Comparison of ENCODE assay signal across 18 mouse cellular contexts in genomic region chr2:122438706-122439482, GRCm38 (mm10). TPM values are rescaled to one million over a fixed set of nuclear protein-coding genes. Genes with fewer than 3 reads are reported as not detected.
DNase-seq lines count a peak whose midpoint lies in the region; ATAC-seq and TF ChIP-seq lines count a peak whose summit lies in the region.
"Not testable (repeated sequence)": the region's sequence is repeated elsewhere in the genome, so short reads cannot be mapped to it uniquely, and the experiment has no call there.
"Had no signal": no experiment of that assay in that cellular context is flagged by ENCODE, and none has a peak within 500 bp of the region (broad histone marks: within the 10 kb centered on the region; RNA-seq: fewer than 3 reads in every experiment).

No protein-coding gene starts in this region.

- H3K4me1 ChIP-seq in MEL (ENCODE audit: control insufficient read depth in 1 of 2, insufficient read depth in 2 of 2, low read length in 2 of 2); intestine, postnatal 0 days (replicated peaks; ENCODE audit: control insufficient read depth, insufficient read depth, low read length); stomach, postnatal 0 days (replicated peaks; ENCODE audit: control insufficient read depth, insufficient read depth): not testable (repeated sequence)

- TF ChIP-seq RAD21 in MEL (IDR thresholded peaks at IDR 0.05; ENCODE audit: low read depth, low read length): not testable (repeated sequence)

- TF ChIP-seq POLR2A in MEL (IDR thresholded peaks at IDR 0.05; ENCODE audit: control insufficient read depth in 1 of 2, insufficient read depth in 1 of 2, low read depth in 1 of 2, low read length in 2 of 2, poor library complexity in 1 of 2): not testable (repeated sequence)

- not testable (repeated sequence) for H3K4me2 ChIP-seq in intestine, postnatal 0 days (replicated peaks; ENCODE audit: low read depth); stomach, postnatal 0 days (replicated peaks; ENCODE audit: low read depth)

- H3K4me3 ChIP-seq in MEL (ENCODE audit: control insufficient read depth in 1 of 2, insufficient read depth in 1 of 2, low read depth in 2 of 2, low read length in 2 of 2); intestine, postnatal 0 days (ENCODE audit: low read depth, low read length); stomach, postnatal 0 days (ENCODE audit: low read depth, low read length): not testable (repeated sequence)

- H3K27ac ChIP-seq in MEL (ENCODE audit: control insufficient read depth, low read depth, low read length); intestine, postnatal 0 days (ENCODE audit: low read depth, low read length); stomach, postnatal 0 days (replicated peaks): not testable (repeated sequence)

- 79% methylated on average over 5 of the region's 5 CpGs for WGBS in intestine, postnatal 0 days
- 83% methylated on average over 5 of the region's 5 CpGs for WGBS in stomach, postnatal 0 days

- peak; percentile 63 for DNase-seq in MEL (ENCODE audit: low read depth, low spot score)
- DNase-seq in heart, adult 11 months: peak; percentile 16
- not testable (repeated sequence) for DNase-seq in stomach, postnatal 0 days (ENCODE audit: low spot score)

- TF ChIP-seq EP300 in MEL (IDR thresholded peaks at IDR 0.05; ENCODE audit: low read depth in 1 of 2, low read length in 2 of 2): peak; percentile 59 to 71; a peak in 3 of 4 replicates
- not testable (repeated sequence) for TF ChIP-seq EP300 in stomach, postnatal 0 days (optimal IDR thresholded peaks at IDR 0.05)

- not testable (repeated sequence) for H3K36me3 ChIP-seq in MEL (ENCODE audit: control insufficient read depth in 1 of 2, insufficient read depth in 2 of 2, low read length in 2 of 2); intestine, postnatal 0 days (ENCODE audit: control insufficient read depth, insufficient read depth); stomach, postnatal 0 days (ENCODE audit: control insufficient read depth, insufficient read depth, low read length)

- not testable (repeated sequence) for H3K27me3 ChIP-seq in MEL (ENCODE audit: control insufficient read depth in 1 of 2, insufficient read depth in 2 of 2, low read length in 2 of 2); intestine, postnatal 0 days (replicated peaks; ENCODE audit: control insufficient read depth, insufficient read depth, low read length); stomach, postnatal 0 days (ENCODE audit: control insufficient read depth, insufficient read depth, low read length)

- ATAC-seq in common myeloid progenitor, adult 5-6 weeks (replicated peaks; ENCODE audit: low read depth, poor library complexity, severe bottlenecking): peak; percentile 87
- ATAC-seq in intestine, postnatal 0 days: peak; percentile 61; the same call in 1 of the 2 replicates
- ATAC-seq in megakaryocyte, adult 5-6 weeks (ENCODE audit: poor library complexity, severe bottlenecking): peak; percentile 72
- ATAC-seq in megakaryocyte-erythroid progenitor cell, adult 5-6 weeks (replicated peaks; ENCODE audit: low FRiP score, low TSS enrichment, poor library complexity, severe bottlenecking): peak; percentile 47; the same call in 1 of the 2 replicates
- 0 out of 2 replicates have a peak, but pooled peaks have one; percentile 38 for ATAC-seq in stomach, postnatal 0 days (ENCODE audit: low FRiP score, low TSS enrichment)

- H3K79me2 ChIP-seq in MEL (ENCODE audit: control insufficient read depth, insufficient read depth, low read length, poor library complexity): not testable (repeated sequence)

- TF ChIP-seq CTCF in MEL (IDR thresholded peaks at IDR 0.05 in 2 of 3, conservative IDR thresholded peaks at IDR 0.05 in 1 of 3; ENCODE audit: control insufficient read depth in 1 of 3, insufficient read depth in 1 of 3, low read depth in 2 of 3, low read length in 3 of 3, poor library complexity in 1 of 3, severe bottlenecking in 1 of 3); intestine, postnatal 0 days (IDR thresholded peaks at IDR 0.05; ENCODE audit: low read depth); stomach, postnatal 0 days (IDR thresholded peaks at IDR 0.05; ENCODE audit: low read depth): not testable (repeated sequence)

- not testable (repeated sequence) for H3K9ac ChIP-seq in MEL (ENCODE audit: control insufficient read depth, low read depth, low read length, poor library complexity, severe bottlenecking); intestine, postnatal 0 days (ENCODE audit: low read depth, low read length); stomach, postnatal 0 days (ENCODE audit: low read length)

- not testable (repeated sequence) for H3K9me3 ChIP-seq in MEL (replicated peaks; ENCODE audit: insufficient read depth, low read length); intestine, postnatal 0 days (ENCODE audit: control insufficient read depth); stomach, postnatal 0 days (ENCODE audit: control insufficient read depth, low read length)

TF ChIP-seq in MEL, 35 proteins besides CTCF, POLR2A, EP300 and RAD21:
- TF ChIP-seq GATA1 (IDR thresholded peaks at IDR 0.05; ENCODE audit: low read depth, low read length) (peak; percentile 41; the same call in 1 of the 2 replicates), RCOR1 (IDR thresholded peaks at IDR 0.05; ENCODE audit: low read depth, low read length) (peak; percentile 48; the same call in 1 of the 2 replicates), TAL1 (IDR thresholded peaks at IDR 0.05; ENCODE audit: low read length) (peak; percentile 31), TCF12 (IDR thresholded peaks at IDR 0.05; ENCODE audit: low read depth, low read length) (peak; percentile 63; the same call in 1 of the 2 replicates), ETS1 (IDR thresholded peaks at IDR 0.05; ENCODE audit: low read depth, low read length) (peak; percentile 12; the same call in 1 of the 2 replicates)

RNA-seq across cellular contexts. Expression of gene Slc28a2, which starts 12.6 kb away (rescaled TPM):
- total RNA-seq in MEL (2012; rRNA removed): 1.3 and 1.7 TPM in 2 replicates
- polyA plus RNA-seq in MEL (2012; ENCODE audit: insufficient read depth in 1 of 2, insufficient read length in 2 of 2, low read depth in 1 of 2, low replicate concordance in 2 of 2, missing spikeins in 1 of 2): 1 to 10 TPM in 1 of 2 experiments, not detected in 1; 2.6 TPM
- total RNA-seq in common myeloid progenitor, adult 5-6 weeks (2017): 16.4 and 21.4 TPM in 2 replicates
- polyA plus RNA-seq in intestine, postnatal 0 days (2015; fragmentation: Nextera tagmentation; extraction: Ambion mirVana): 67.7 and 75.5 TPM in 2 replicates
- total RNA-seq in megakaryocyte, adult 5-6 weeks (2015): 9.8 and 11.4 TPM in 2 replicates
- total RNA-seq in megakaryocyte, adult 5-6 weeks (2017): 12.6 and 14.9 TPM in 2 replicates
- total RNA-seq in megakaryocyte-erythroid progenitor cell, adult 5-6 weeks (2014; fragmentation: Nextera tagmentation): 3.5 and 11.6 TPM in 2 replicates
- total RNA-seq in megakaryocyte-erythroid progenitor cell, adult 5-6 weeks (2017): 3.2 and 4.5 TPM in 2 replicates
- 10.6 and 12.9 TPM in 2 replicates for polyA plus RNA-seq in stomach, postnatal 0 days (2015; fragmentation: Nextera tagmentation; extraction: Ambion mirVana)
- polyA plus RNA-seq: embryonic facial prominence, embryonic 13.5 days; erythroblast, embryonic 14.5 days; forebrain, embryonic 10.5 days; forebrain, embryonic 12.5 days; forebrain, embryonic 14.5 days; Patski had no signal

RNA-seq across cellular contexts. Expression of gene Gm14085, which starts 45.8 kb away (rescaled TPM):
- 0.12 and 0.33 TPM in 2 replicates for total RNA-seq in MEL (2012; rRNA removed)
- under 1 TPM in 1 of 2 experiments, not detected in 1; 0.22 TPM for polyA plus RNA-seq in MEL (2012; ENCODE audit: insufficient read depth in 1 of 2, insufficient read length in 2 of 2, low read depth in 1 of 2, low replicate concordance in 2 of 2, missing spikeins in 1 of 2)
- total RNA-seq in common myeloid progenitor, adult 5-6 weeks (2017): 0.41 and 0.97 TPM in 2 replicates
- 0.12 and 0.16 TPM in 2 replicates for polyA plus RNA-seq in intestine, postnatal 0 days (2015; fragmentation: Nextera tagmentation; extraction: Ambion mirVana)
- total RNA-seq in megakaryocyte, adult 5-6 weeks (2015): 0.18 TPM in 2 replicates
- 0.04 TPM in 1 of 2 replicates, not detected in the other for total RNA-seq in megakaryocyte, adult 5-6 weeks (2017)
- 0.28 TPM in 1 of 2 replicates, not detected in the other for total RNA-seq in megakaryocyte-erythroid progenitor cell, adult 5-6 weeks (2014; fragmentation: Nextera tagmentation)
- total RNA-seq in megakaryocyte-erythroid progenitor cell, adult 5-6 weeks (2017): 0.14 TPM in 1 of 2 replicates, not detected in the other
- polyA plus RNA-seq in stomach, postnatal 0 days (2015; fragmentation: Nextera tagmentation; extraction: Ambion mirVana): not detected in 2 replicates
- total RNA-seq: CH12.LX had no signal
- polyA plus RNA-seq: cerebellum, adult 2 months; embryonic facial prominence, embryonic 11.5 days; embryonic facial prominence, embryonic 13.5 days; embryonic facial prominence, embryonic 15.5 days; erythroblast, embryonic 14.5 days; forebrain, embryonic 10.5 days; forebrain, embryonic 12.5 days; forebrain, embryonic 14.5 days; forebrain, embryonic 16.5 days; Patski had no signal
